Mouse (Mus musculus) forebrain, postnatal 0 days (tissue): ENCODE measurements around the gene Ppp1r1b. TPM values are rescaled to one million over a fixed set of nuclear protein-coding genes. Genes with fewer than 3 reads are reported as not detected.

ENCODE experiments used
- ATAC-seq: fragments of 200-750 bp; cut with Nextera tagmentation; 2 replicates; pipeline ENCODE4 v1.8.0; 2017; ENCODE audit warnings: mild to moderate bottlenecking, moderate library complexity
- DNase-seq: peaks from one replicate; pipeline ENCODE4 v3.0.0-alpha.2; 2015
- H3K27ac ChIP-seq: fragments of 300-500 bp; sonication (generic); 2 replicates; pipeline ENCODE4 v1.5.1; 2014; ENCODE audit warnings: low read depth, mild to moderate bottlenecking, antibody characterized with exemption, low read length, moderate library complexity, mixed read lengths
- H3K27me3 ChIP-seq: fragments of 300-500 bp; sonication (generic); 2 replicates; pipeline ENCODE4 v1.6.1; 2014; ENCODE audit warnings: mild to moderate bottlenecking, low read length, mixed read lengths; ENCODE audit not compliant: insufficient read depth
- H3K36me3 ChIP-seq: fragments of 300-500 bp; sonication (generic); 2 replicates; pipeline ENCODE4 v1.6.1; 2014; ENCODE audit warnings: mild to moderate bottlenecking, moderate library complexity; ENCODE audit not compliant: insufficient read depth
- H3K4me1 ChIP-seq: fragments of 300-500 bp; sonication (generic); 2 replicates; pipeline ENCODE4 v1.6.1; 2014; ENCODE audit warnings: antibody characterized with exemption; ENCODE audit not compliant: insufficient read depth
- H3K4me2 ChIP-seq: fragments of 300-500 bp; sonication (generic); 2 replicates; pipeline ENCODE4 v1.6.1; 2014; ENCODE audit warnings: low read depth, mild to moderate bottlenecking, moderate library complexity
- H3K4me3 ChIP-seq: fragments of 300-500 bp; sonication (generic); 2 replicates; pipeline ENCODE4 v1.5.1; 2014; ENCODE audit warnings: low read depth, low read length, mixed read lengths
- H3K9ac ChIP-seq: fragments of 300-500 bp; sonication (generic); 2 replicates; pipeline ENCODE4 v1.6.1; 2014; ENCODE audit warnings: mild to moderate bottlenecking
- H3K9me3 ChIP-seq: fragments of 300-500 bp; sonication (generic); 2 replicates; pipeline ENCODE4 v1.6.1; 2016; ENCODE audit warnings: low read length
- CTCF ChIP-seq: sonication (generic); IDR thresholded peaks from 2 replicates; pipeline ENCODE4 v1.5.1; 2016; ENCODE audit warnings: antibody characterized with exemption, control low read depth, low read depth
- WGBS: fragments of 180-500 bp; shearing (Covaris S2); extraction: QIAGEN DNeasy Blood & Tissue Kit; methylation state at CpG from one replicate; pipeline ENCODE4 v1.1.7; 2014; 5-methylcytosine and 5-hydroxymethylcytosine counted together
- polyA plus RNA-seq: library from polyadenylated mRNA; unstranded; fragments of >200 nt; fragmentation: Nextera tagmentation; extraction: Ambion mirVana; gene quantifications from 2 replicates; pipeline ENCODE4 v1.2.1, GENCODE M21; 2015
- total RNA-seq: library from RNA; depleted of rRNA; stranded (reverse); fragments of >200 nt; gene quantifications from 2 replicates; pipeline ENCODE4 v1.2.3, GENCODE M21; 2014

Ppp1r1b gene
- total and polyA plus RNA-seq, 2 experiments from 2014 or later: 19.4 to 91.4 TPM

DNA sequence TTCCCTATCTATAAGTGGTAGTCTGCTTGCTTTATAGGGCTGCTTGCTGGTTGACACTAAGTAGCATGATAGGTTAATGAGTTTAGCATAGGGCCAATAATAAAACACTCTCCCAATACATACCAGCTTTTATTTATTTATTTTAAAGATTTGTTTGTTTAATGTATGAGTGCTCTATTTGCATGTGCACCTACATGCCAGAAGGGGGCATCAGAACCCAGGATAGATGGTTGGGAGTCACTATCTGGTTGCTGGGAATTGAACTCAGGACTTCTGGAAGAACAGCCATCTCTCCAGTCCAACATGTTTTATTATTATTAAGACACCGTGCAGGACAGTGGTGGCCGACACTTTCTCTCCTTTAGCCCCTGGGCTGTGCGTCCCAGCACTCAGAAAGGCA, 16.0 kb upstream of the Ppp1r1b start:
- H3K4me1 ChIP-seq: peaks cover 18% of the 10 kb centered on the region
- H3K27me3 ChIP-seq: peaks cover 18% of the 10 kb centered on the region
- H3K9me3 ChIP-seq: no peaks in the 10 kb centered on the region
- H3K36me3 ChIP-seq: peaks cover 8% of the 10 kb centered on the region
- no peak for DNase-seq
- WGBS: 86% methylated on average over 3 of the region's 3 CpGs
- H3K27ac ChIP-seq: no peak overlapping the region
- no peak for ATAC-seq
- H3K4me2 ChIP-seq: no peak overlapping the region
- 0 out of 2 replicates have a peak, but pooled peaks have one; percentile 22 for TF ChIP-seq CTCF
- no peak overlapping the region for H3K9ac ChIP-seq
- no peak overlapping the region for H3K4me3 ChIP-seq

DNA sequence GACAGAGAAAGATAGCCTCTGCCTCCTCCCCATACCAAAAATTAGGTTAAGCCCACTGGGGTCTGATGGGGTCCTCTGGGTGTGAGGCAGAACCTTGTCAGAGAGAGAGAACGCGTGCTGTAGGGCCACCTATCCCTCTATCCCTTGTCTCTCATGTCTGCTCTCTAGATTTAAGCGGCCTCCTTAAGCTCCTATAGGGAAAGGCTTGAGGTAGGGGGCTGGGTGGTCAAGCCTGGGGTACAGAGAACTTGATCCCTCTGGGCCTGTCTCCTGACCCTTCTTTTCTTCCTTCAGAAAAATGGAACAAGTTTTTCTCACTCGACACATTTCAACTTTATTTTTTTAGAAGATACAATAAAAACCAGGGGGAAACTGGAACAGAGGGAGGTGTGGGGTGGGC, 15.4 kb upstream of the Ppp1r1b start:
- peaks cover 18% of the 10 kb centered on the region for H3K4me1 ChIP-seq
- H3K9ac ChIP-seq: no peak overlapping the region
- no peaks in the 10 kb centered on the region for H3K9me3 ChIP-seq
- H3K27me3 ChIP-seq: peaks cover 18% of the 10 kb centered on the region
- DNase-seq: no peak
- H3K4me2 ChIP-seq: no peak overlapping the region
- H3K27ac ChIP-seq: peak overlapping the region; percentile 95
- peaks cover 2% of the 10 kb centered on the region; the same call in 1 of the 2 replicates for H3K36me3 ChIP-seq
- H3K4me3 ChIP-seq: no peak overlapping the region
- WGBS: 67% methylated on average over 4 of the region's 4 CpGs
- TF ChIP-seq CTCF: no peak
- ATAC-seq: no peak

DNA sequence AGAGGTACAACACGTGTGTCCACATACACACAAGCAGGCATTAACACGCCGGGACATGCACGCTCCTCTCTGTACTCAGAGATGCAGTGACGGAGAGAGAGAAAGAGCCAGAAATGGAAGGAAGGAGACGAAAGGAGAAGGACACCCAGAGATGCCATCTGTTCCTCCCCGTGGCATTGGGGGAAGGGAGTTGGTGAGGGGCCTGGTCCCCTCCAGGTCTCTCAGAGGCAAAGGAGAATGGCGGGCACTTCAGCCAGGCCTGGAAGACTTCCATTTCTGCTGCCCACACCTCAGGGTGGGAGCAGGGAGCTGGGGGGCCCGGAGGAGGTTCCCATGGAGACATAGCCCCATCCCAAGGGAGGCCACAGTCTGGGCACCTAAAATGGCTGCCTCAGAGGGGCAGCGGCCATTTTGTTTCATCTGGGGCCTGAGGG, 14.9 kb upstream of the Ppp1r1b start:
- no peaks in the 10 kb centered on the region for H3K36me3 ChIP-seq
- ATAC-seq: no peak
- no peak overlapping the region for H3K4me3 ChIP-seq
- 0 out of 2 replicates have a peak overlapping the region, but pooled peaks have one; percentile 6 for H3K9ac ChIP-seq
- H3K27ac ChIP-seq: peak overlapping the region; percentile 95
- peaks cover 18% of the 10 kb centered on the region for H3K27me3 ChIP-seq
- no peaks in the 10 kb centered on the region for H3K9me3 ChIP-seq
- H3K4me1 ChIP-seq: peaks cover 18% of the 10 kb centered on the region
- no peak for DNase-seq
- no peak for TF ChIP-seq CTCF
- WGBS: 47% methylated on average over 10 of the region's 10 CpGs
- no peak overlapping the region for H3K4me2 ChIP-seq

DNA sequence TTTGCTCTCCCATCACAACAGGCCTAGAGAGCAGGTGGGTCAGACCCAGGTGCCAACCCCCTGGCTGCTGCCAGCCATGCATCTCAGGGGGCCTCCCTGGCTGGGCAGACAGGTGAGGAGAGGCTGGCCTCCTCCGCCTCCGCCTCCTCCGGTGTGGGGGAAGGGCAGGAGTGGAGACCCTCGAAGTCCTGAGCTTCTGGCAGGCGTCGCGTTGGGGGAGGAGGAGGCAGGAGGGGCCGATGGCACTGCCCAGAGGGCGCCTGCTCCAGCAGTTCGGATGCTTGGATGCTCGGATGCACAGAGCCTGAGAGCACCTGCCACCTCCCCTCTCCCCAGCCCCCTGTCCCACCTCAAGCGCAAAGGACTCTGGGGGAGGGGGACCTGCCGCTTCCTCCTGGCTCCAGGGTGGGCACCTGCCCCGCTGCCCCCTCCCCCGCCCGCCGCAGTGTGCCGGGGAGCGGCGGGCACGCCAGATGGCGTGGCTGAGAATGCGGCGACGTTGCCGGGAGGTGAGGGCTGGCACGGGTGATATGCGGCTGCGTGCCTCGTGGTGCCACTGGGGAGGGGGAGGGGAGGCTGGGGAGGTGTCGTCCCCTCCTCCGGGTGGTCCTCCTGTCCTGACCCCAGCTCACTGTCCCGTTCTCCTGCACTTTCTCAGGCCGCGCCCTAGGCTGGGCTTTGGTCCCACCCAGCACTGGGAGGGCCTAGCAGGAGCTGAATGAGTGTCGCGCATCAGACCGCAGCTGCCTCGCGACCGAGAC, 14.0 kb upstream of the Ppp1r1b start:
- WGBS: 8% methylated on average over 28 of the region's 41 CpGs
- Histone ChIP-seq H3K27me3 (peaks cover 18% of the 10 kb centered on the region), H3K27ac (peak overlapping the region; percentile 95), H3K4me3 (peak overlapping the region; percentile 33), H3K9ac (peak overlapping the region; percentile 56), H3K4me1 (peaks cover 18% of the 10 kb centered on the region), H3K4me2 (peak overlapping the region; percentile 62), H3K9me3 (no peaks in the 10 kb centered on the region), H3K36me3 (no peaks in the 10 kb centered on the region)
- DNase-seq: peak; percentile 75
- ATAC-seq: 0 out of 2 replicates have a peak, but pooled peaks have one; percentile 6
- TF ChIP-seq CTCF: no peak

DNA sequence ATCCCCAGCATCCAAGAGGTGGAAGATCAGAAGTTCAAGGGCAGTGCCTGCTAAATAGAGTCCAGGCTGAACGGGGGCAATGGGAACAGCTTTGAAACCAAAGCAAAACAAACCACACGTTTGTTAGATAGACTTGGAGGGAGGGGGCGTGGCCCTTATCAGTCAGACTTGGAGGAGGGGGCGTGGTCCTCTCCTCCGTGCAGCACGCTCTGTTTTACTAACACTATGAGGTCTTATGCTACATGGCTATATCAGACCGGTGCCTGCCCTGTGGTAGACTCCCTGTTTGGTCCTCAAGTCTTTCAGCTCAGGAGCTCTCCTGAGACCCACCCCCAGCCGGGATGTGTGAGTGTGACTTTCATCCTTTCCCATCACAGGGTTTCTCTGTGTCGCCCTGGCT, 13.0 kb upstream of the Ppp1r1b start:
- Histone ChIP-seq H3K4me3 (no peak overlapping the region), H3K4me2 (no peak overlapping the region), H3K27me3 (peaks cover 11% of the 10 kb centered on the region; the same call in 1 of the 2 replicates), H3K4me1 (peaks cover 22% of the 10 kb centered on the region; the same call in 1 of the 2 replicates), H3K9ac (no peak overlapping the region), H3K27ac (no peak overlapping the region), H3K36me3 (no peaks in the 10 kb centered on the region), H3K9me3 (no peaks in the 10 kb centered on the region)
- DNase-seq: no peak
- no peak for ATAC-seq
- 10% methylated on average over 9 of the region's 9 CpGs for WGBS
- TF ChIP-seq CTCF: no peak

DNA sequence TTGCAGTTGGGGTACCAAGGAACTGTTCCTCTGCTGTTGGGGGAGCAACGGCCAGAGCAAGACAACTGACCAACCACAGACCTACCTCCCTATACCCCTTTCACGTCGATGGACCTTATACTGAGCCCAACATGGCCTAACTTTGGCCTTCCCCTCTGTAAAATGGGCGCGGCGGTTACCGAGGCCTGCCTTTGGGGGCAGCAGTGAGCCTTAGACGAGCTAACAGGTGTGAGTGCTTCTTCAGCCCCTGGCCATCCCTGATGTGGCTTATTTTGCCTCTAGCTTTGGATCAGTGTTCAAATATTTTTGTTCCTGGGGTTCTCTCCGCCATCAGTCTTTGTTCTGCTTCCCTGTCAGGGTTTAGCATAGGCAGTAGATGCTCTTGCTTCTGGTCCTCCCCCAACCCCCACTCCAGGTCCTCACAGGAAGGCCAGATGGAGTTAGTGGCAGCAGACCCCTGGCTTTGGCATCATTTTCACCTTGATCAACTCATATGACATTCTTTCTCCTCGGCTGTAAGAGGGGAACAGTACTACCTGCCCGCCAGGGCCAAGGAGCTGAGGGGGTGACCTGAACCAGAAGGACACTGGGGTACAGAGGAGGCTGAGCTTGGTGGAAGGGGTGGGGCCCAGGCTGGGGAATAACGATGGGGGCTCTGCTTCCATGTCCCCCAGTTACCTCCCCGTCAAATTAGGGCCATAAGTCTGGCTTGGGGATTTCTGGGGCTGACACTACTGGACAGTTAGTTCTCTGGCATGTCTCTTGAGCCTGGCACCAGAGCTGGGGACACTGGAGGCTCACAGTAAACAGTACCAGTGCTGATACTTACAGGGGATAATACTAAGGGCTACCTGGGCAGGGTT, 11.7 kb upstream of the Ppp1r1b start:
- no peak overlapping the region for H3K4me3 ChIP-seq
- H3K36me3 ChIP-seq: no peaks in the 10 kb centered on the region
- no peak overlapping the region for H3K27ac ChIP-seq
- TF ChIP-seq CTCF: peak; percentile 65
- H3K27me3 ChIP-seq: 0 out of 2 replicates have a peak, but pooled peaks cover 7% of the 10 kb centered on the region
- WGBS: 21% methylated on average over 13 of the region's 13 CpGs
- peaks cover 22% of the 10 kb centered on the region for H3K4me1 ChIP-seq
- H3K9ac ChIP-seq: no peak overlapping the region
- no peak for ATAC-seq
- DNase-seq: no peak
- no peak overlapping the region for H3K4me2 ChIP-seq
- no peaks in the 10 kb centered on the region for H3K9me3 ChIP-seq
